Mouse (Mus musculus) CH12.LX (cell line): ENCODE measurements around the gene Fam168a. TPM values are rescaled to one million over a fixed set of nuclear protein-coding genes. Genes with fewer than 3 reads are reported as not detected.

Experiments used
- DNase-seq: peaks from one replicate; pipeline ENCODE4 v3.0.0-alpha.2; 2013; ENCODE audit errors: extremely low read depth
- H3K27ac ChIP-seq: 2 replicates; pipeline ENCODE4 v1.5.1; 2012; ENCODE audit warnings: low read depth, mild to moderate bottlenecking, control low read depth, moderate library complexity; ENCODE audit not compliant: insufficient read depth
- H3K27me3 ChIP-seq: replicated peaks from 2 replicates; pipeline ENCODE3; 2012; ENCODE audit warnings: inconsistent platforms
- H3K36me3 ChIP-seq, 2 experiments: replicated peaks in 1 of 2; 2 replicates each; pipeline versions ENCODE3 to v1.6.1; 2012; ENCODE audit warnings: inconsistent platforms in 1 of 2, low read length in 1 of 2, mild to moderate bottlenecking in 1 of 2, mixed read lengths in 1 of 2, moderate library complexity in 1 of 2; ENCODE audit not compliant: control insufficient read depth in 1 of 2, insufficient read depth in 1 of 2
- H3K4me1 ChIP-seq, 2 experiments: 2 replicates each; pipeline ENCODE4 v1.6.1; 2012; ENCODE audit warnings: inconsistent platforms in 1 of 2, moderate library complexity in 1 of 2; ENCODE audit not compliant: insufficient read depth in 2 of 2, control insufficient read depth in 1 of 2
- H3K4me2 ChIP-seq: 2 replicates; pipeline ENCODE4 v1.6.1; 2012; ENCODE audit warnings: low read depth, mild to moderate bottlenecking, control low read depth; ENCODE audit not compliant: poor library complexity, insufficient read depth, severe bottlenecking
- H3K4me3 ChIP-seq, 3 experiments: fragments of 150-350 bp in 1 of 3; sonication (generic) in 1 of 3; replicated peaks in 1 of 3; 2 replicates each; pipeline versions ENCODE3 to v1.5.1; 2011 to 2012; ENCODE audit warnings: low read depth in 2 of 3, low read length in 2 of 3, mild to moderate bottlenecking in 2 of 3, moderate library complexity in 2 of 3, control low read depth in 1 of 3, improper control_type of control experiment in 1 of 3, inconsistent platforms in 1 of 3, mixed read lengths in 1 of 3; ENCODE audit not compliant: poor library complexity in 1 of 3
- H3K79me2 ChIP-seq: replicated peaks from 2 replicates; pipeline ENCODE4 v1.6.1; 2012; ENCODE audit warnings: mild to moderate bottlenecking, moderate library complexity; ENCODE audit not compliant: control insufficient read depth, poor library complexity, insufficient read depth, severe bottlenecking; ENCODE audit errors: extremely low read depth
- H3K9ac ChIP-seq: 2 replicates; pipeline ENCODE4 v1.6.1; 2012; ENCODE audit warnings: low read depth, mild to moderate bottlenecking, control low read depth, moderate library complexity; ENCODE audit not compliant: insufficient read depth
- H3K9me3 ChIP-seq: replicated peaks from 2 replicates; pipeline ENCODE3; 2012; ENCODE audit warnings: low read length, inconsistent platforms, mixed read lengths
- BHLHE40 ChIP-seq: IDR thresholded peaks from 2 replicates; pipeline ENCODE4 v1.6.1; 2011; ENCODE audit warnings: mild to moderate bottlenecking, low read depth, low read length, improper control_type of control experiment
- CHD1 ChIP-seq: IDR thresholded peaks from 2 replicates; pipeline ENCODE4 v1.6.1; 2012; ENCODE audit warnings: low read depth, low read length, improper control_type of control experiment, inconsistent platforms
- CHD2 ChIP-seq: IDR thresholded peaks from 2 replicates; pipeline ENCODE4 v1.6.1; 2011; ENCODE audit warnings: low read length, improper control_type of control experiment
- CTCF ChIP-seq, 2 experiments: IDR thresholded peaks in 1 of 2; conservative IDR thresholded peaks in 1 of 2; 2 replicates each; pipeline ENCODE4 v1.5.1; 2011 to 2012; ENCODE audit warnings: low read depth in 2 of 2, low read length in 2 of 2, improper control_type of control experiment in 1 of 2, inconsistent platforms in 1 of 2, mild to moderate bottlenecking in 1 of 2, moderate library complexity in 1 of 2
- E2F4 ChIP-seq: IDR thresholded peaks from 2 replicates; pipeline ENCODE4 v1.6.1; 2011; ENCODE audit warnings: low read depth, low read length, improper control_type of control experiment; ENCODE audit not compliant: insufficient replicate concordance
- EP300 ChIP-seq: IDR thresholded peaks from 2 replicates; pipeline ENCODE4 v1.6.1; 2011; ENCODE audit warnings: low read length, improper control_type of control experiment
- ETS1 ChIP-seq: conservative IDR thresholded peaks from 2 replicates; pipeline ENCODE4 v1.6.1; 2012; ENCODE audit warnings: low read depth, mild to moderate bottlenecking, inconsistent platforms, low read length, improper control_type of control experiment, moderate library complexity
- GABPA ChIP-seq: IDR thresholded peaks from 2 replicates; pipeline ENCODE4 v1.6.1; 2012; ENCODE audit warnings: low read depth, low read length, improper control_type of control experiment, inconsistent platforms; ENCODE audit not compliant: insufficient replicate concordance
- IRF4 ChIP-seq: IDR thresholded peaks from 2 replicates; pipeline ENCODE4 v1.6.1; 2014; ENCODE audit warnings: low read depth, mild to moderate bottlenecking, inconsistent platforms, low read length, improper control_type of control experiment
- JUND ChIP-seq: conservative IDR thresholded peaks from 2 replicates; pipeline ENCODE4 v1.6.1; 2011; ENCODE audit warnings: low read depth, low read length, improper control_type of control experiment
- MAFK ChIP-seq: IDR thresholded peaks from 2 replicates; pipeline ENCODE4 v1.6.1; 2011; ENCODE audit warnings: low read length, improper control_type of control experiment; ENCODE audit not compliant: insufficient replicate concordance
- MAX ChIP-seq: IDR thresholded peaks from 2 replicates; pipeline ENCODE4 v1.6.1; 2011; ENCODE audit warnings: low read length, improper control_type of control experiment
- MAZ ChIP-seq: IDR thresholded peaks from 2 replicates; pipeline ENCODE4 v1.6.1; 2012; ENCODE audit warnings: low read depth, mild to moderate bottlenecking, inconsistent platforms, low read length, improper control_type of control experiment, moderate library complexity
- MXI1 ChIP-seq: IDR thresholded peaks from 2 replicates; pipeline ENCODE4 v1.6.1; 2011; ENCODE audit warnings: mild to moderate bottlenecking, low read depth, low read length, improper control_type of control experiment
- PAX5 ChIP-seq: IDR thresholded peaks from 2 replicates; pipeline ENCODE4 v1.6.1; 2012; ENCODE audit warnings: low read length, inconsistent platforms, mixed read lengths
- POLR2A ChIP-seq: IDR thresholded peaks from 2 replicates; pipeline ENCODE4 v1.6.1; 2011; ENCODE audit warnings: low read depth, mild to moderate bottlenecking, improper control_type of control experiment, low read length
- POLR2AphosphoS2 ChIP-seq: IDR thresholded peaks from 2 replicates; pipeline ENCODE4 v1.6.1; 2011; ENCODE audit warnings: low read depth, low read length, improper control_type of control experiment
- RAD21 ChIP-seq: IDR thresholded peaks from 2 replicates; pipeline ENCODE4 v1.6.1; 2011; ENCODE audit warnings: low read depth, mild to moderate bottlenecking, low read length, improper control_type of control experiment, moderate library complexity
- SIN3A ChIP-seq: IDR thresholded peaks from 2 replicates; pipeline ENCODE4 v1.6.1; 2012; ENCODE audit warnings: low read length, improper control_type of control experiment, inconsistent platforms
- SMC3 ChIP-seq: IDR thresholded peaks from 2 replicates; pipeline ENCODE4 v1.6.1; 2011; ENCODE audit warnings: low read depth, low read length, improper control_type of control experiment
- TBP ChIP-seq: conservative IDR thresholded peaks from 2 replicates; pipeline ENCODE4 v1.6.1; 2011; ENCODE audit warnings: low read depth, low read length, improper control_type of control experiment
- UBTF ChIP-seq: IDR thresholded peaks from 2 replicates; pipeline ENCODE4 v1.6.1; 2012; ENCODE audit warnings: low read depth, mild to moderate bottlenecking, inconsistent platforms, low read length, improper control_type of control experiment, moderate library complexity
- USF1 ChIP-seq: IDR thresholded peaks from 2 replicates; pipeline ENCODE4 v1.6.1; 2014; ENCODE audit warnings: low read depth, mild to moderate bottlenecking, inconsistent platforms, low read length, improper control_type of control experiment
- USF2 ChIP-seq: conservative IDR thresholded peaks from 2 replicates; pipeline ENCODE4 v1.6.1; 2011; ENCODE audit warnings: low read depth, low read length, improper control_type of control experiment
- ZC3H11A ChIP-seq: IDR thresholded peaks from 2 replicates; pipeline ENCODE4 v1.6.1; 2012; ENCODE audit warnings: low read depth, mild to moderate bottlenecking, inconsistent platforms, low read length, improper control_type of control experiment
- ZKSCAN1 ChIP-seq: IDR thresholded peaks from 2 replicates; pipeline ENCODE4 v1.6.1; 2012; ENCODE audit warnings: low read depth, inconsistent platforms, low read length, improper control_type of control experiment, borderline replicate concordance
- dilution Hi-C: fragments of 300-500 bp; cut with MboI; formaldehyde crosslinking; loops from 2 replicates; pipeline ENCODE4 v1.14.3; 2020; ENCODE audit warnings: low sequenced_read_pairs; ENCODE audit not compliant: extremely low pct_unique_long_range_greater_than_20kb, extremely low pct_ligation_motif_present
- in situ Hi-C: fragments of 300-500 bp; cut with MboI; formaldehyde crosslinking; loops from 3 replicates; pipeline ENCODE4 v1.14.3; 2019; ENCODE audit warnings: low sequenced_read_pairs, low pct_ligation_motif_present, low pct_unique_long_range_greater_than_20kb, mixed read lengths
- polyA plus RNA-seq: library from polyadenylated mRNA; unstranded; fragments of >175 nt; gene quantifications from 2 replicates; pipeline ENCODE4 v1.2.1, GENCODE M21; 2012; ENCODE audit warnings: low read depth; ENCODE audit not compliant: insufficient read length
- total RNA-seq, 2 experiments: library from RNA; depleted of rRNA; stranded (reverse); fragments of 300-350 nt in 1 of 2; fragments of >200 nt in 1 of 2; gene quantifications; 2 replicates each; pipeline ENCODE4 v1.2.3; 2012 to 2014

Gene Fam168a
- total and polyA plus RNA-seq, 3 experiments, result 4.0 to 15.0 (median 4.9) TPM

GRCm38 (mm10) chr7:100661264-100661663 lies 45.2 kb upstream of the Fam168a start:
- Histone ChIP-seq H3K27ac (no peak overlapping the region), H3K36me3 (no peaks in the 10 kb centered on the region), H3K79me2 (no peaks in the 10 kb centered on the region), H3K9ac (no peak overlapping the region), H3K4me2 (0 out of 2 replicates have a peak overlapping the region, but pooled peaks have one; percentile 11), H3K4me3 (no peak overlapping the region), H3K9me3 (no peaks in the 10 kb centered on the region), H3K27me3 (peaks cover 39% of the 10 kb centered on the region), H3K4me1 (peaks cover 14 to 35% of the 10 kb centered on the region in 2 experiments)
- TF ChIP-seq EP300, result peak; percentile 50; the same call in 1 of the 2 replicates
- 0 out of 2 replicates have a peak, but pooled peaks have one; percentile 28 for TF ChIP-seq IRF4
- TF ChIP-seq MAZ, result no peak
- no peak for TF ChIP-seq ETS1
- 0 out of 2 replicates have a peak, but pooled peaks have one; percentile 43 for TF ChIP-seq MAFK
- dilution Hi-C loops, result no loop called here
- peak; percentile 58 for DNase-seq
- in situ Hi-C loops, result no loop called here

GRCm38 (mm10) chr7:100662231-100662630 lies 44.2 kb upstream of the Fam168a start, which contains the start of gene Plekhb1:
Gene Plekhb1, minus strand, starts transcription at chr7:100662414.
- H3K9ac ChIP-seq, result no peak within 1 kb of the TSS
- in situ Hi-C loops (no loop called here), dilution Hi-C loops (no loop called here)
- TF ChIP-seq CHD2 (no peak), ZC3H11A (no peak), ETS1 (no peak), MXI1 (no peak), ZKSCAN1 (no peak), TBP (no peak), CHD1 (no peak), POLR2A (no peak), BHLHE40 (no peak)
- H3K79me2 ChIP-seq, result no peaks in the 10 kb centered on the region
- H3K27ac ChIP-seq, result no peak within 1 kb of the TSS
- H3K4me2 ChIP-seq, result peak within 1 kb of the TSS; percentile 69
- DNase-seq, result no peak
- H3K4me3 ChIP-seq, result no peak within 1 kb of the TSS
- no peaks in the 10 kb centered on the region for H3K9me3 ChIP-seq
- H3K27me3 ChIP-seq, result peaks cover 45% of the 10 kb centered on the region
- no peaks in the 10 kb centered on the region for H3K36me3 ChIP-seq
- peaks cover 14 to 32% of the 10 kb centered on the region in 2 experiments for H3K4me1 ChIP-seq

- H3K4me1 ChIP-seq, result peaks cover 14 to 27% of the 10 kb centered on the region in 2 experiments
- no peak overlapping the region for H3K9ac ChIP-seq
- no peak overlapping the region for H3K4me3 ChIP-seq
- H3K36me3 ChIP-seq, result no peaks in the 10 kb centered on the region
- peaks cover 46% of the 10 kb centered on the region for H3K27me3 ChIP-seq
- H3K27ac ChIP-seq, result no peak overlapping the region
- H3K79me2 ChIP-seq, result no peaks in the 10 kb centered on the region
- in situ Hi-C loops, result no loop called here
- no peaks in the 10 kb centered on the region for H3K9me3 ChIP-seq
- peak overlapping the region; percentile 69 for H3K4me2 ChIP-seq
- peak; percentile 90 for DNase-seq
- dilution Hi-C loops, result no loop called here
- TF ChIP-seq EP300, result peak; percentile 18; the same call in 1 of the 2 replicates
- TF ChIP-seq CHD2, result no peak
- TF ChIP-seq GABPA, result no peak
- TF ChIP-seq USF2, result no peak
- 0 out of 2 replicates have a peak, but pooled peaks have one; percentile 32 for TF ChIP-seq MAX
- peak; percentile 87 for TF ChIP-seq RAD21
- TF ChIP-seq E2F4, result no peak
- TF ChIP-seq SIN3A, result peak; percentile 51; the same call in 1 of the 2 replicates
- no peak for TF ChIP-seq TBP
- TF ChIP-seq UBTF, result no peak
- 0 out of 2 replicates have a peak, but pooled peaks have one; percentile 33 for TF ChIP-seq BHLHE40
- TF ChIP-seq PAX5, result no peak
- no peak for TF ChIP-seq POLR2A
- TF ChIP-seq SMC3, result peak; percentile 93
- TF ChIP-seq USF1, result no peak
- TF ChIP-seq MAZ, result no peak; the same call in 1 of the 2 replicates
- peak; percentile 97 to 98 for TF ChIP-seq CTCF (conservative IDR thresholded peaks at IDR 0.05 in 1 of 2, IDR thresholded peaks at IDR 0.05 in 1 of 2; ENCODE audit: low read depth in 2 of 2, low read length in 2 of 2)
- no peak for TF ChIP-seq POLR2AphosphoS2
- TF ChIP-seq JUND, result peak; percentile 25; the same call in 1 of the 2 replicates
- no peak for TF ChIP-seq ZKSCAN1
- no peak; the same call in 1 of the 2 replicates for TF ChIP-seq MXI1
Observed at GRCm38 (mm10) chr7:100663190-100663589, 43.2 kb upstream of the Fam168a start.
